Mouse (Mus musculus) ovary, postnatal 10 days (tissue): ENCODE data around the gene Gm16503.
"Not testable (repeated sequence)": the region's sequence is repeated elsewhere in the genome, so short reads cannot be mapped to it uniquely, and the experiment has no call there.

Source experiments
- DNase-seq: peaks from one replicate; pipeline ENCODE4 v3.0.0; 2022; ENCODE audit warnings: low spot score

The Gm16503 gene

DNA sequence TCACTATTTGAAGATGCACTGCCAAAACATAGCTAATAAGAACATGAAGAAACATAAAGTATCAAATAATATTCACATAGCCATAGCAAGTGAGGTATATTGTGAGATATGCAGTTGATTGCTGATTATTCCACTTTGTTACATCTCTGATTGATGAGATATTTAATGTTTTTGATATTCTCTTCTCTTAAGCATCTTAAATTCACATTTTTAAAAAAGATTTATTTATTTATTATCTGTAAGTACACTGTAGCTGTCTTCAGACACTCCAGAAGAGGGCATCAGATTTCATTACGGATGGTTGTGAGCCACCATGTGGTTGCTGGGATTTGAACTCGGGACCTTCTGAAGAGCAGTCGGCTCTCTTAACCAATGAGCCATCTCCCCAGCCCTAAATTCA lies at the start of gene Gm16503:
Gene Gm16503, plus strand, starts transcription at position 301 of the 400 bp plus-strand sequence.
- not testable (repeated sequence) for DNase-seq

GRCm38 (mm10) chr4:147492117-147492516 lies 47.9 kb upstream of the Gm16503 start, which contains the start of gene Zfp982:
TSS of gene Zfp982 (plus strand) at chr4:147492417.
- DNase-seq, result not testable (repeated sequence)

GRCm38 (mm10) chr4:147498772-147499613 lies 41.0 kb upstream of the Gm16503 start:
- DNase-seq, result not testable (repeated sequence)

DNA sequence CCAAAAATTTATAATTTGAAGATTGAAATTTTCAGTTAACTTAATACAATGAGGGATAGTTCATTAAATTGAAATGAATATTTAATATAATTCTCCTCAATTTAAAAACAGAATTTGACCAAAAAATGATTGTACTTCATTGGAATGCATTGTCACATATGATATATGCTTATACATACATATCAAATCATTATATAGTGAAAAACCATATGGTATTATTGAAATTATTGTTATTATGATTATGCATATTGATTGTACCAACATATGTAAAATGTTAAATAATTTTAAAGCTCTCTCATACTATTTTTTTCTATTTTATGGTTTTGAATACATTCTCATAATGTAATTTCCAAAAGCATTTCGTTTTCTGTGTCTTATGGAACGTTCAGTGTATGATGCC lies 30.8 kb upstream of the Gm16503 start:
- DNase-seq, result no peak

GRCm38 (mm10) chr4:147518981-147519380 lies 21.0 kb upstream of the Gm16503 start:
- no peak for DNase-seq

- DNase-seq, result no peak
These were observed 19.9 kb upstream of the Gm16503 start for GRCm38 (mm10) chr4:147520100-147520499.

- no peak for DNase-seq
These were observed 14.9 kb upstream of the Gm16503 start for GRCm38 (mm10) chr4:147525125-147525524.

DNA sequence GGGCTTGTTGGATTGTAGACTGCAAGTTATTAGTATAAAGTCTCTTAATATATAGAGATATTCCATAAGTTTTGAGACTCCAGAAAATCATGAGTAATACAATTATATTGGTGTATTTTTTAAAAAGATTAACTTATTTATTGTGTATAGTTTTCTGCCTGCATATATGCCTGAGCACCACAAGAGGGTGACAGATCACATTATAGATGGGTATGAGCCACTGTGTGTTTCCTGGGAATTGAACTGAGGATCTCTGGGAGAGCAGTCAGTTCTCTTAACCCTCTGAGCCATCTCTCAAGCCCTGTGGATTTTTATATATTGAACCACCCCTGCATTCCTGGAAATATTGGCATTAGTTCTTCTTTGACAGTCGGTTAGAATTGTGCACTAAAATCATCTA lies 9.7 kb upstream of the Gm16503 start:
- DNase-seq, result no peak

- DNase-seq, result not testable (repeated sequence)
These were observed 4.1 kb upstream of the Gm16503 start for GRCm38 (mm10) chr4:147535916-147536315.

DNA sequence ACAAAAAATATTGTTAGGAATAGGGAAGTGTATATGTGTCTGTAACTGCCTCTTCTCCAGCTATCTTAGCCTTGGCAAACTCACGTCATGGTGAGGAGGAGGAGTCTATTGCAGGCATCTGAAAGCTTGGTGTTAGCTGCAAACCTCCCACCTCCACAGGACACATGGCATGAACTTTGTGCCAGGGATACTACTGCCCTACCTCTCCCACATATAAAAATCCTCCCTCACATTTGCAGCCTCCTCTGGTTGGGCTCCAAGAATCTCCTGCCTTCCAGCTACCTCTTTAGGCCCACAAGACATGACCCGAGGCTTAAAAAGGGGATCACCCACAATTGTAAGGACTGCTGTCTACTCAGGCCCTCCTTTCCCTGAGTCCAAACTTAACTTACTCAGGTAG lies 2.3 kb upstream of the Gm16503 start:
- DNase-seq, result no peak

DNA sequence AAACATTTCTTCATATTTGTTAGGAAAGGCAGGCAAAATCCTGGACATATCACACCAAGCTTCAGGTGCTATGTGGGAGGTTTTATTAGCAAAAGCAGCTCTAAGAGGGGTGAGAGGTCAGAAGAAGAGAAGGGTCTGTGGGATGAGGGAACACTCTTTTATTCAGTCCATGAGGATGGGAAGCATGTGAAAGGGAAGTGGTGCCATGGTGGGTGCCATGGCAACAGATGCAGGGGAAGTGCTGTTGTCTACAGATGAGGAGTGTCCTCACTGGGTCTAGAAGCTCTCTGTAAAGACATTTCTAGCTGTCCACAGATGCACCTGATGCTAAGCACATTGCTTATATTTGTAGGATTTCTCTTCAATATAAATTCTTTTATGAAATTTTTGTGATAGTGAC lies 1.1 kb downstream of the Gm16503 start:
- DNase-seq, result no peak

DNA sequence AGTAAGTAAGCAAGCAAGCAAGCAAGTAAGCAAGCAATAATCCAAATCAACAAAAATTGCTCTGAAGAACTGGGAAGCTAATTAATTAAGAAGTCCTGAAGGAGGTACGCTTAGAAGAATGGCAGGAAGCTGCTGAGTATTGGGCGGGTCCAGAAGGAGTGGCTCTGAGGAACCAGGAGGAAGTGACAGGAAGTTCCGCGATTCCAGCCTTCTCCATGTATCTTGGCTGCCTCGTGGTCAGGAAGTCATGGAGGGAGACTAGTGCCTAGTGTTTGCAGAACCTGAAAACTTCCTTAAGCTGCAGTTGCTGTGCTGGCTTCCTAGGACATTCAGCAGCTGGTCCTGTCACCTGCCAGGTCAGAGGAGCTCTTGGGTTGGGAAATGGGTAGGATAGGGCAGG lies 13.1 kb downstream of the Gm16503 start, which contains the start of gene Zfp985:
Gene Zfp985, plus strand, starts transcription at position 207 of the 400 bp plus-strand sequence.
- DNase-seq, result not testable (repeated sequence)

GRCm38 (mm10) chr4:147554361-147554760 lies 14.3 kb downstream of the Gm16503 start:
- DNase-seq, result not testable (repeated sequence)

DNA sequence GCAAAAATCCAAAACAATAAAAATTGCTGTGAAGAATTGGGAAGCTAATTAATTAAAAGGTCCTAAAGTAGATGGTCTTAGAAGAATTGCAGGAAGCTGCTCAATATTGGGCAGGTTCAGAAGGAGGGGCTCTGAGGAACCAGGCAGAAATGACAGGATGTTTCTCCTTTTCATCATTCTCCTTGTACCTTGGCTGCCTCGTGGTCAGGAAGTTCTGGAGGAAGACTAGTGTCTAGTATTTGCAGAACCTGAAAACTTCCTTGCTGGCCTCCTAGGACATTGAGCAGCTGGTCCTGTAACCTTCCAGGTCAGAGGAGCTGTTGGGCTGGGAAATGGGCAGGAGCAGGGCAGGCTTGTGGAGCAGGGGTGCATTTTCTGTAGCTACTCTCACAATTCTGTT lies 16.9 kb downstream of the Gm16503 start:
- DNase-seq, result not testable (repeated sequence)

- DNase-seq, result not testable (repeated sequence)
These were observed 18.0 kb downstream of the Gm16503 start for GRCm38 (mm10) chr4:147558011-147558410.

DNA sequence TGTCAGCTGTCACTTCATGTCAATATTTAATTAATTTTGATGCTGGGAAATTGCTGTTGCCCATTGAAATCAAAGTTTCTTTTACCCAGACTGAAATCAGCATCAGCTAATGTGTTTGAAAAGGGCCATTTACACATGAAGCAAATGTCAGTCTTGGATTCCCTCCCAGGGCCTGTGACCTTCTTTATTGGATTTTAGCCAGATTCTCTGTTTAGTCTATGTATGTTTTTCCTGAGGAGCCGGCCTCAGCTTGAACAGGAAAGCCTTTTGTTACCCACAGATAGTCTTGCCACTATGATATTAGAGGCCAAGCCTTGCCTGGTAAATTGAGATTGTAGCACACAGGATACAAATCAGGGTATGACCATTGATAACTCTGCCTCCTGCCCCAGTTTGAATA lies 19.1 kb downstream of the Gm16503 start:
- DNase-seq, result not testable (repeated sequence)

DNA sequence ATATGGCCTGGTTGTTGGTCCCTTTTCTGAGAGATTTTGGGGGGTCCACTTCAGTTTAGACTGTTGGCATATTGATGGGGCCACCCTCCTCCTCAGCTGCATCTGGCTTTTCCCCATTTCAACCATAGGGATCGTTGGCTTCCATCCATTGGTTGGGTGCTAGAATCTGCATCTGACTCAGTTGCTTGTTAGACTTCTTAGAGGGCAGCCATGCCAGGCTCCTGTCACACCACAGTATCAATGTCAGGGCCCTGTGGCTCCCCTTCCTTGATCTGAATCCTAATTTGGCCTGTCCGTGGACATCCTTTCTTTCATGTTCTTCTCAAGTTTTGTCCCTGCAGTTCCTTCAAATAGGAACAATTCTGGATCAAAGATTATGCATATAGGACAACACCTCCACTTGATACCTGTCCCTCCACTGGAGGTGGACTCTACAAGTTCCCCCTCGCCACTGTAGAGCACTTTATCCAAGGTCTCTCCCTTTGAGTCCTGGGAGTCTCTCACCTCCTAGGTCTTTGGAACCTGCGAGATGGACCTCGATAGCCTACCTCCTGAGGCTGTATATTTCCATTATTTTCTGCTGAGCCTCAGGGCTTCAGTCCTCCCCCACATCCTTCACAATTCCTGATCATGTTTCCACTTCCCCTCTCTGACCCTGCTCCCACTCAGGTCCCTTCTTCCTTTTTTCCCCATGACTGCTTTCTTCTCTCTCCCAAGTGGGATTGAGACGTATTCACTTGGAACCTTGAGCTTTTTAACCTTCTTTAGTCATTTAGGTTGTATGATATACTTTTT lies 25.6 kb downstream of the Gm16503 start:
- no peak for DNase-seq

GRCm38 (mm10) chr4:147571156-147571555 lies 31.1 kb downstream of the Gm16503 start:
- not testable (repeated sequence) for DNase-seq

DNA sequence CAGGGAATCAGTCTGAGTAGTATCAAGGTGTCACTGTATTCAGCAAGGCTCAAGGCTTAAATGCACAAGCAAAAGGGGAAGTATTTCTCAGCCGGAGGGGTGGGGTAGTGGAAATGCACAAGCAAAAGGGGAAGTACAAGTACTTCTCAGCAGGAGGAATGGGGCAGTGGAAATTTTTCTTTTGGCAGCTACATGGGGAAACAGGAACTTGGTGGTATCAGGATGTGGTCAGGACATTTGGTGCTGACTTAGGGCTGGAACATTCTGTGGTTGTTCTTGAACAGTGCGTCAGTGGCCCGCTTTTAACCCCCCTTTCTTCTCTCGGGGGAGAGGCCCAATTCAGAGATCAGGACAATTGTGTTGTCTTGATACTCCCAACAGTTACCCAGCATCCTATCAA lies 39.4 kb downstream of the Gm16503 start:
- DNase-seq, result not testable (repeated sequence)

DNA sequence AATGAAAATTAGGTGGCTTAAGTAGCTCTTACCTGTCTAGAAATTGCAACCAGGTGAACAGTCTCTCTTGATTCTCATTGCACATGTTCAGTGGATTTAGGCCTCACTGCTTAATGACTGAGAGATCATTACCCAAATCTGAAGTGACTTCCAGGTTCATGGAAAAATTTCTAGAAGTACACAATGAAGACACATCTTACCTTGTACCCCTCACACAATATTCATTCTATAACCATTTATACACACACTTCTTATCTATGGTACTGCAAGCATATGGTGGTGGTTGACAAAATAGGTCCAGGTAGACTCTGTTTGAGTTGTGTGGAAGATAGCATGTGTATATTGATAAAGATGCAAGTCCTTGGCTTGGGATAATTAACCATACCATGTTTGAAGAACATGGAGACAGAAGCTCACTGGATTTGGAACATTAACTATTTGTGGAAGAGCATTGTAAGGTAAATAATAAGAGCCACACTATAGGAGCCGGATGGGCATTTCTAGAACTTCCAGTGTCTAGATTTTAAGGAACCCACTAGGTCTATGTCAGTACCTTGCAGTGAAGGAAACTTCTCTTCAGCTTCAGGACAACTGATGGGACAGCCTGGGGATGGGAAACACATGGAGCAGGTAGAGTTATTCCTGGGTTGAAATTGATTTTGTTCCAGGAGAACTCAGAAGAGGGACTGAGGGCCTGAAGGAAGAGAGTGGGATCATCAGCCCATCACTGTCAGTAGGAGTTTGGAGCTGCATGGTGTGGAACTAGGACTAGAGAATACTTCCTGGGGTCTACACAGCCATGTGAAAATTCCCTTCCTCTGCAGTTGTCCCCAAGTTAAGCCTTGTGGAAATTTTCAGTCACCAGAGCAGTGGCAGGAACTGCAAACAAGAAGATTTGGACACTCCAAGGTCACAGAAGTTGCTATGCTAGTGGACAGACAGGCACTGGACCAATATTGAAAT lies 46.8 kb downstream of the Gm16503 start:
- DNase-seq, result no peak
